Mouse (Mus musculus) brain, embryonic 14.5 days (tissue): Measurements from ENCODE around the gene Zcchc24. TPM values are rescaled to one million over a fixed set of nuclear protein-coding genes. Genes with fewer than 3 reads are reported as not detected.
"Not testable (repeated sequence)": the region's sequence is repeated elsewhere in the genome, so short reads cannot be mapped to it uniquely, and the experiment has no call there.

ENCODE experiments used
- DNase-seq: peaks from one replicate; pipeline ENCODE4 v3.0.0-alpha.2; 2011; ENCODE audit warnings: low read depth
- CTCF ChIP-seq: fragments of 200-500 bp; IDR thresholded peaks from 2 replicates; pipeline ENCODE4 v1.5.1; 2012; ENCODE audit warnings: inconsistent platforms, mild to moderate bottlenecking, moderate library complexity, borderline replicate concordance; ENCODE audit not compliant: insufficient read depth, insufficient read length; ENCODE audit errors: extremely low read depth
- POLR2A ChIP-seq: fragments of 200-500 bp; IDR thresholded peaks from 2 replicates; pipeline ENCODE4 v1.6.1; 2012; ENCODE audit warnings: mild to moderate bottlenecking, inconsistent platforms, borderline replicate concordance; ENCODE audit not compliant: poor library complexity, insufficient read depth, insufficient read length, severe bottlenecking; ENCODE audit errors: extremely low read depth
- polyA plus RNA-seq: library from polyadenylated mRNA; depleted of rRNA; stranded (reverse); fragments of >200 nt; gene quantifications from 2 replicates; pipeline ENCODE4 v1.2.3, GENCODE M21; 2012; rRNA removed

Zcchc24 gene
- polyA plus RNA-seq = 14.8 and 19.6 TPM in 2 replicates

DNA sequence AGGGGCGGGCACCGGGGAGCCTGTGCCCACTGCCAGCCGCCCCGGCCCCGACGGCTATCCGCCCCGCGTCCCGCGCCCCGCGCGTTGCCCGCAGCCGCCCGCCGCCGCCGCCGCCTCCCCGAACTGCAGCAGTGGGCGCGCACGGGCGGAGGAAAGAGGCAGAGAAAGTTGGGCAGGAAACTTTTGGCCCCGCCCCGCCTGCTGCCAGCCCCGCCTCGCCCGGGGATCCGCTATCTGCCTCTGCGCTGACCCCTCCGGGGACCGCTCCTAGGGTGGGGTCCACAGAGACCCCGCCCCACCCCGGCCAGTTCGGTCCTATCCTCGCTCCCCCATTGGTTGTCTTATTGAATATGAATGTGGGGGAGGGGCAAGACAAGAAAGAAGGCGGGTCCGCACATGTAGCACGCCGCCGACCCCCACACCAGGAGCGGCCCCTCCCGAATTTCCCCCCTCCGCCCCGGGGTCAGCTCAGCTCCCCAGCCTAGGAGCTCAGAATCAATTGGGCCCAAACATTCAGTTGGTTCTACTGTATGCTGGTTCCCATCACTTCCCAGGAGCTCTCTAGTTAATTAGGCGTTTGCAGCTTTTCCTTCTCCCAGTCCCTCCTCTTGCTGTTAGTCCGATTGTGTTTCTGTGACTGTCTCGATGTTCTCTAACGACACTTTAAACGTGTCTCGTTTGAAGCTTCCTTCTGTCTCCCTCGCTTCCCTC lies at the start of gene Zcchc24:
TSS of gene Zcchc24 (minus strand) at position 125 of the 711 bp plus-strand sequence.
- peak; percentile 95 for DNase-seq
- TF ChIP-seq POLR2A (0 out of 2 replicates have a peak, but pooled peaks have one; percentile 14), CTCF (no peak)

DNA sequence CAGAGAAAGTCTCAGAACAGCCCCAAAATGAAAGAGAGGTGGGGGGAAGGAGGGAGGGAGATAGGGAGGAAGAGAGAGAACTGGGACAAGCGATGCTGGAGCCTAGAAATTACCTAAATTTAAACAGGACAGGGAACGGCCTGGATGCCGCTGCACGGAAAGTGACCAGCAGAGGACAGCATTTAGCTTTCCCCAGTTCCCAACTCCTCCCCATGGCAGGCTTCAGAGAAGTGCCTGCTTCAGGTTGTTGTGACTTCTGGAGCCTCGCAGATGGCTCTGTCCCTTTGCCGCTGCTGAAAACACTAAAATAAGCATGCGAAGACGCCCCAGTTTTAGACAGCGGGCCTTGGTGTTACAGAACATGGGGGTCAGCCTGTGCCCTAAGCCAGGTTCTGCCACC lies 47.6 kb upstream of the Zcchc24 start:
- TF ChIP-seq POLR2A = no peak
- peak; percentile 98 for TF ChIP-seq CTCF
- DNase-seq = peak; percentile 84

DNA sequence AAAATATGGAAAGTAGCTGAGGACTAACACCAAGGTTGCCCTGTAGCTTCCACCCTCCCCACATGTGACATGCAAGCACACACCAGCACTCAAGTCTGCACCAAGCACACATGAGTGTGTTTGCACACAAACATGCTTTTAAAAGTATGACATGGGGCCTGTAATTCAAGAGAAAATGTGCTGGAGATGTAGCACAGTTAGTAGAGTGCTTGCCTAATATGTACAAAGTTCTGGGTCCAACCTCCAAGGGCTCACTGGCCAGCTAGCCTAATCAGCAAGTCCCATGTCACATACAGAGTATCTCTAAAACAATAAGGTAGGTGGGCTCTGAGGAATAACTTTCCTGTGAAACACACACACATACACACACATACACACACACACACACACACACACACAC lies 45.3 kb upstream of the Zcchc24 start:
- TF ChIP-seq CTCF (no peak), POLR2A (no peak)
- no peak for DNase-seq

DNA sequence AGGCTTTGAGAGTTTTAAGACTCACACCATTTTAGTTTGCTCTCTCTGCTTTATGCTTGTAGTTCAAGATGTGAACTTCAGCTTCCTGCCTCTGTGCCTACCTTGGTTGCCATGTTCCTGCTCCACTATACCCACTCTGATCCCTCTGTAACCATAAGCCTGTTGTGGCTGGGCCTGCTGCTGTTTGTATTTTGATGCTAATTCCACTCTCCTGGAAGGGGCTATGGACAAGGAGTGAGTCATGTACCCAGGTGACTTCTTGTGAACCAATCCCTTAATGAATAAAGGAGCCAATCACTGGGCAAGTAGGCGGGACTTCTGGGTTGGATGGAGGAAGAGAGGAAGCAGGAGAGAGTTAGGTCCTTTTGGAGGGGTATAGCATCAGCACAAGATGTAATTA lies 42.2 kb upstream of the Zcchc24 start:
- not testable (repeated sequence) for DNase-seq

DNA sequence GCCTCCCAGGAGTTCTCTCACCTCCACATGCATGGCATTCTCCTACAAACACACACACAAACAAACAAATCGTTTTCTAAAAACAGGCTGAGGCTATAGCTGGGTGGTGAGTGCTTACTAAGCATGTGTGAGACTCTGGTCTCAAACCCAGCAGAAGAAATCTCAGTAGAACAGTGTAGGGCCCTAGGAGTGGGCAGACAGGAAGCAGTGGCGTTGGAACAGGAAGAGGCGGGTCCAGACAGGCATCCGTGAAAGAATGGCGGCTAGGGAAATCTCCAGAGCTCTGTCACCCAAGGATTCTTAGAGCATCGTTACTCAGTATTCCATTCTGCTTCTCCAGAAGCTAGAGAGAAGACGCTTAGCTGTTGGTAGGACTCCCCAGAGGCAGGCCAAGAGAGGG lies 37.7 kb upstream of the Zcchc24 start:
- DNase-seq = no peak
- TF ChIP-seq POLR2A (no peak), CTCF (no peak)

DNA sequence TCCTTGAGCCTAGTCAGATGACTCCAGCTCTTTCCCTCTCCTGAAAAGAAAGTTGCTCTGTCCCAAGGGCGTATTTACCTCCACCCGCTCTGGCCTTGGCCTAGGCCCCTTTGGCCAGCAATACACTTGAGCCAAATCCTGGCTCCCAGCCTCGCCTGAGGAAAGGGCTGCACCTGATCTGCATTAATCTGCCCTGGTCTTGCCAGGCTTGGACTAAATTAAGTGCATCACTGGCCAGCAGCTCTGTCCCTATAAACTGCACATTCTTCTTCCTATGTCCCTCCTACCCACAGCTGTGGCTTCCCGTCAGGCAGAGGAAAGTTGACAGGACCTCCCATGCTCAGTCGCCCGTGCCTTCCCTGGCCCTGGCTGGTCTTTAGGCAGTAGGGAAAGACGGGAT lies 37.0 kb upstream of the Zcchc24 start:
- TF ChIP-seq CTCF (no peak), POLR2A (no peak)
- no peak for DNase-seq

DNA sequence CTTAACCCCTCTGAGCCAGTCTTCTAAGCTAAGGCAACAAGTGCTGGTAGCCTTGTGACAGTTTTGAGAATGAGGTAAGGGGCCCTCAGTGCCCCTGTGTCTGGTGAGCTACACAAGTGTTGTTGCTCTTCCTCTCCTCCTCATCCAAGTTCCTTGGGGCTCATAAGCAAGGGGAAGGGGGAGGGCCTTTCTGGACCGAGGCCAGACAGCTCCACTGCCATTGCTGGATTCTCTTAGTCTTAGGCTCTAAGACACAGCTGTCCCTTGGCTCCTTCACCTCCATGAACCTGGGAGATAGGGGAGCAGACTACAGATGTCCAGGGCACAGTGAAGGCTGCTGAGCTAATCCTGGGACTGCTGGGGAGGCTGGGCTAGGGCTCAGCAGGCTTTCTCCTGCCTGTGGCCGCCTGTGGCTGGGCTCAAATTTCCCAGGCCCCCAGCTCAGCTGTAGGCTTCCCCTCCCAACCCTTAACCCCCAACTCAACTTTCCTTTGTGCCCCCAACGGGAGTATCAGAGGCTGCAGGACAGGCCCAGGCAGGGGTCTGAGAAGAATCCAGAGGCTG lies 34.5 kb upstream of the Zcchc24 start:
- no peak for TF ChIP-seq POLR2A
- TF ChIP-seq CTCF = no peak

DNA sequence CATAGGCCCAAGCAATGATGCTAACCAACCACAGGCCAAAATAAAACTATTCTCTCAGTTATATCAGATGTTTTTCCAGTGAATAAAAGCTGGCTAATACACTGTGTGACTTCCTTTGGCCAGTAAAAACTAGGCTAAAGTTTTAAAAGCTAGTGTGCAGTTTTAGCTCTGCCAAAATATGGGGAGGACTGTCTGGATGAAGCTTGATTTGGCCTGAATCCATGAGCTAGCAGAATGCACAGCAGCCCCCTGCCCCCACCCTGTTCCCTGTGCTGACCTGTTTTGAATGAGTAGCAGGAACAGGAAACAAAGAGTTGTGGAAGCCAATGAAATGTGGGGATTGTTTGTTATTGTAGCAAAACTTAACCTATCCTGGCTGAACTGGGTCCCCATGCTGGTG lies 33.7 kb upstream of the Zcchc24 start:
- DNase-seq = no peak
- TF ChIP-seq CTCF (no peak), POLR2A (no peak)

More for the DNA sequence above, 34.5 kb upstream of the Zcchc24 start:
- no peak for DNase-seq

DNA sequence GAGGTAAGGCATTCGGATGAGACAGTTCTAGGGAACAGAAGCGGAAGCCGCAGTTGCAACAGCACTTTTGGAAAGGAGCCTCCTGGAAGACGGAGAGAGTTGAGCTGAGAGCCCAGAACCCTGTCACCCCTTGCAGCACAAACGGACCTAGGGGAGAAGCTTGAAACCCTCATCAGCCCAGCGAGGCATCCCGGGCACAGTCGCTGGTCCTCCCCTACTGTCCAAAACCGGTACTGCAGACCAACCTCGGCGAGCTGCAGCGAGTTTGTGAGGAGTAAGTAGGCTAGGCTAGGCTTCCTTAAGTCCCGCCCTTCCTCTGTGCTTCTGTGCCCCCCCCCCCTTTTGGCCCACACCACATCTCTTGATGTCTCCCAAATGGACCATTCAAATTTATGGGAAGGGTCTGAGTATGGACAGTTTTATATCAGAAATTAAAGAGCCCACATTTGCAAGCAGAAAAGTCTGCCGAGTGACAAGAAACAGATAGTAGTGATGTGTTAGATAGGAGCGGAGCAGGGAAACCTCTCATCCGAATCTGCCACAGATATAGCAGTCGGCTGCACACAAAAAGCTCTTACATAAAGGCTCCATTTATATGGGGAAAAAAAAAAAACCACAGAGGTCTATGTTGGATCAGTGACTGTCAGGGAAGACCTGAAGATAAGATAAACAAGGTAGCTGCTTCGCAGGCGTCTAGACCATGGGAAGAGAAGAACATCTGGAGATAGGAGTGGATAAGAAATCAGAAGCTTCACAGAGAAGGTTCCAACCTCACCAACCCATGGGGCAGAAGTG lies 31.5 kb upstream of the Zcchc24 start:
- peak; percentile 93 for TF ChIP-seq CTCF
- no peak for TF ChIP-seq POLR2A
- peak; percentile 79 for DNase-seq

DNA sequence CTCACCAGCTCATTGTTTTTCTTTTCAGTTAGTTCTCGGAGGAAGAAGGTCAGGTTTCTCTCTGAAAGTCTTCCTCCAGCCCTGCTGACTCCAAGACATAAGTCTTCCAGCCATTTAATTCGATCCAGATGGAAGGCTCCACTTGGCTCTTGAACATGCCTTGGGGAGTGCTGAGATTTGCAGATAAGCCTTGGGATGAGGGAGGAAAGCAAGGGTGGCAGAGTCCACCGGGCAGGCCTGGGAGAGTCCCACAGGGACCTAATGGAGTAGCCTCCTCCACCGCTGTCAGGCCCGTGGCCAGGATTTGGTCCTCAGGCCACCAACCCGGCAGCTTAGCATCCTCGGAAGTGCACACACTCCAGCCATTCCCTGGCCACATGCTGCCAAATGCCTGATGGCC lies 27.8 kb upstream of the Zcchc24 start:
- no peak for DNase-seq
- no peak for TF ChIP-seq CTCF
- no peak for TF ChIP-seq POLR2A

DNA sequence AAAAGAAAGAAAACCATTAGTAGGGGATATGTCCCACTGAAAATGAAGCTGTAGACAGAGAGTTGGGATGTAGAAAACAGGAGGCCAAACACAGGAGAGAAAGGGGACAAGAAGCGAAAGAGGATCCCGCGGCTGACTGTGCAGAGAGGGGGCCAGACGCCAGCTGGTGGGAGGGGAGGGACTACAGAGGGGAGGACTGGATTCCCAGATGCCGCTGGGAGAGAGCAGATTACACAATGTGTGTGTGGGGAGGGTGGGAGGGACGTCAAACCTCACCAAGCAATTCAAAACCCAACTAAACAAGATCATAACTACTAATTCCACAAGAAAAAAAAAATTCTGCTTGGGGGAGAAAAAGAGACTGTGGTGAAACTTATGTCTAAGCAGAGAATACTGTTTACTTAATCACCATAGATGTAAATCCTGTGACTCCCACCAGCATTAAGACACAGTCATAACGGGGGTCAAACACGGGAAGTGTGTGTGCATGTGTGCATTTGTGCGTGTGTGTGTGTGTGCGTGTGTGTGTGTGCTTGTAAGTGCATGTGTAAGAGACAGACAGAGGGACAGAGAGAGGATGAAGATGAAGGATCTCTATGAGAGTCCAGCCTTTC lies 26.8 kb upstream of the Zcchc24 start:
- TF ChIP-seq CTCF (no peak), POLR2A (no peak)
- peak; percentile 80 for DNase-seq
